Mouse (Mus musculus): Measurements from ENCODE around the gene Dusp7. TPM values are rescaled to one million over a fixed set of nuclear protein-coding genes. Genes with fewer than 3 reads are reported as not detected.

The Dusp7 gene
- 53.7 and 58.9 TPM in 2 replicates for polyA plus RNA-seq (2016; fragmentation: Nextera tagmentation; extraction: Ambion mirVana)

DNA sequence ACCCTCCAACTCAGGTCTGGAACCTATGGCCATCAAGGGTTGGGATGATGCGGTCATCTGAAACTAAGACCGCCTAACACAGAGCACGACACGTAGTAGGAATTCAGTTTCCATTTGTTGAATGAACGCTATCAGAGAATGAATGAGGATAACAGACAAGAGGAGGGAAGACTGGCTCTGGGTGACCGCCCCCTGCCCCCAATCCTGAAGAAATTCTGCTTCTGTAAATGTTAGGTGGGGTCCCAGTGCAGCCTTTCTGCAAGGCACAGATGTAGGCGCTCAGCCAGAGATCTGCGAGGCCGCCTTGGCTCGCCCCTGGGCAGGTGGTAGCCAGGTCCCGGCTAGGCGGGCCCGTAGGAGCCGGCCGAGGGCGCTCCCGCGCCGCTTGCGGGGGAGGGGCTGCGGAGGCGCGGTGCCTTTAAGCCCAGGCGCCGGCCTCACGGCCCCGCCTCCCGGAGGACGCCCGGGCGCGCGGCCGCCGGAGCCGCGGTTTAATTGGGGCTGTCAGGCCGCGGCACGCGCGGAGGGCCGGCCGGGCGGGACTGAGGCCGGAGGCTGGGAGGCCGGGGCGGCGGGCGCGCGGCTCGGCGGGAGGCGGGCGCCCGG lies at the start of gene Dusp7:
Gene Dusp7 (plus strand): TSS at position 521 of the 606 bp plus-strand sequence.
- H3K9ac ChIP-seq (replicated peaks) = peak within 1 kb of the TSS; percentile 98
- WGBS = under 1% methylated on average over 53 of the region's 57 CpGs
- H3K9me3 ChIP-seq = no peaks in the 10 kb centered on the region
- H3K36me3 ChIP-seq = peaks cover 29% of the 10 kb centered on the region
- H3K27me3 ChIP-seq = no peaks in the 10 kb centered on the region
- H3K4me2 ChIP-seq = peak within 1 kb of the TSS; percentile 96
- ATAC-seq (ENCODE audit: insufficient number of reproducible peaks, insufficient read depth, low FRiP score, low TSS enrichment, low read depth) = peak; percentile 50
- peak within 1 kb of the TSS; percentile 99 for H3K4me3 ChIP-seq (replicated peaks)
- H3K27ac ChIP-seq = peak within 1 kb of the TSS; percentile 99
- peaks cover 58% of the 10 kb centered on the region for H3K4me1 ChIP-seq (replicated peaks)

DNA sequence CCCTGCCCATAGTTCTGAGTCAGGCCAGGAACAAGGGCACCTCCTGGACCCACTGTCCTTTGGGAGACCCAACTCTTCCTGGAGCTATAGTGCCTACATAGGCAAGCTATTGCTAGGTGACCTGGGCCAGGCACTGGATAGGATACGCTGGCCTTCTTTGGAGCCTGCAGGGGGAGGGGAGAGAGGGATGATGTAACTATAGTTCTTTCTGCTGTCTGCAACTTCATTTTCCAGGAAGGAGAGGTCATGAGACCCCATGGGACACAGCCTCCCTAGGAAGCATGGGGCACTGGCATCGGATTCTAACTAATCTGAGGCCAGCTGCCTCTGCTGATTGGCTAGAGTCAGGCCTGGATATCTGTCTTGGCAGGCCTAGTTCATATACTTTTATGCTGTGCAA lies 49.3 kb upstream of the Dusp7 start:
- Histone ChIP-seq H3K36me3 (no peaks in the 10 kb centered on the region; the same call in 1 of the 2 replicates), H3K9ac (replicated peaks) (no peak overlapping the region), H3K4me1 (replicated peaks) (peaks cover 50% of the 10 kb centered on the region), H3K27me3 (no peaks in the 10 kb centered on the region), H3K4me2 (no peak overlapping the region), H3K4me3 (replicated peaks) (no peak overlapping the region), H3K27ac (peak overlapping the region; percentile 36; the same call in 1 of the 2 replicates), H3K9me3 (no peaks in the 10 kb centered on the region)
- WGBS = 64% methylated on average over 2 of the region's 2 CpGs
- ATAC-seq (ENCODE audit: insufficient number of reproducible peaks, insufficient read depth, low FRiP score, low TSS enrichment, low read depth) = no peak

- no peak for ATAC-seq (ENCODE audit: insufficient number of reproducible peaks, insufficient read depth, low FRiP score, low TSS enrichment, low read depth)
- Histone ChIP-seq H3K4me3 (replicated peaks) (no peak overlapping the region), H3K27me3 (no peaks in the 10 kb centered on the region), H3K27ac (peak overlapping the region; percentile 77), H3K4me2 (no peak overlapping the region), H3K4me1 (replicated peaks) (peaks cover 60% of the 10 kb centered on the region), H3K9ac (replicated peaks) (no peak overlapping the region), H3K36me3 (no peaks in the 10 kb centered on the region), H3K9me3 (no peaks in the 10 kb centered on the region)
- 79% methylated on average over 3 of the region's 3 CpGs for WGBS
Observed at GRCm38 (mm10) chr9:106322497-106322896, 45.9 kb upstream of the Dusp7 start.

DNA sequence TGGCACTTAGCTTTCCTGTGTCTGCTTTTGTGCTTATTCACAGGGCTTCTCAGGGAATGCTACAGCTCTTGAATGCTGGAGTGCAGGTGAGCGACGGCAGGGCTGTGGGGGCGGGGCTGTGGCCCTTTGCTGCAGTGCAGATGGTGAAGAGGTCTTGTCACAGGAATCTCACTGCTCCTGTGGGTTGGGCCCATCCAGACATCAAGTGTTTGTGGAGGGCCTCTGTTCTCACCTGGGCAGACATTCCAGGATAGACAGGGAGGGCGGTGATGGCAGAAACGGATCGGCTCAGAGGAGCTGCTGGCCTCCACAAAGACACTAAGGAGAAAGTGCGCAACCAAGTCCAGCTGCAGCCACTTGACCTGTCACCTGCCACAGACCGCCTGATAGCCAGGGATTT lies 42.2 kb upstream of the Dusp7 start:
- Histone ChIP-seq H3K4me2 (no peak overlapping the region), H3K9me3 (no peaks in the 10 kb centered on the region), H3K36me3 (0 out of 2 replicates have a peak, but pooled peaks cover 6% of the 10 kb centered on the region), H3K4me1 (replicated peaks) (peaks cover 73% of the 10 kb centered on the region), H3K27me3 (no peaks in the 10 kb centered on the region), H3K9ac (replicated peaks) (no peak overlapping the region), H3K27ac (peak overlapping the region; percentile 36; the same call in 1 of the 2 replicates), H3K4me3 (replicated peaks) (no peak overlapping the region)
- WGBS = 56% methylated on average over 8 of the region's 8 CpGs
- ATAC-seq (ENCODE audit: insufficient number of reproducible peaks, insufficient read depth, low FRiP score, low TSS enrichment, low read depth) = no peak

- Histone ChIP-seq H3K27me3 (no peaks in the 10 kb centered on the region), H3K9ac (replicated peaks) (no peak overlapping the region), H3K27ac (no peak overlapping the region), H3K36me3 (0 out of 2 replicates have a peak, but pooled peaks cover 6% of the 10 kb centered on the region), H3K9me3 (no peaks in the 10 kb centered on the region), H3K4me2 (no peak overlapping the region), H3K4me1 (replicated peaks) (peaks cover 73% of the 10 kb centered on the region), H3K4me3 (replicated peaks) (no peak overlapping the region)
- ATAC-seq (ENCODE audit: insufficient number of reproducible peaks, insufficient read depth, low FRiP score, low TSS enrichment, low read depth) = no peak
- 86% methylated on average over 8 of the region's 8 CpGs for WGBS
Observed at GRCm38 (mm10) chr9:106327125-106327809, 41.2 kb upstream of the Dusp7 start.

- WGBS = 79% methylated on average over 7 of the region's 7 CpGs
- Histone ChIP-seq H3K27me3 (no peaks in the 10 kb centered on the region), H3K4me2 (no peak overlapping the region), H3K27ac (peak overlapping the region; percentile 91), H3K4me1 (replicated peaks) (peaks cover 66% of the 10 kb centered on the region), H3K9ac (replicated peaks) (no peak overlapping the region), H3K36me3 (0 out of 2 replicates have a peak, but pooled peaks cover 6% of the 10 kb centered on the region), H3K4me3 (replicated peaks) (no peak overlapping the region), H3K9me3 (no peaks in the 10 kb centered on the region)
- no peak; the same call in 1 of the 2 replicates for ATAC-seq (ENCODE audit: insufficient number of reproducible peaks, insufficient read depth, low FRiP score, low TSS enrichment, low read depth)
Observed at GRCm38 (mm10) chr9:106328068-106328610, 40.3 kb upstream of the Dusp7 start.

GRCm38 (mm10) chr9:106328772-106329511 lies 39.5 kb upstream of the Dusp7 start:
- peak; percentile 57 for ATAC-seq (ENCODE audit: insufficient number of reproducible peaks, insufficient read depth, low FRiP score, low TSS enrichment, low read depth)
- H3K9ac ChIP-seq (replicated peaks) = no peak overlapping the region

DNA sequence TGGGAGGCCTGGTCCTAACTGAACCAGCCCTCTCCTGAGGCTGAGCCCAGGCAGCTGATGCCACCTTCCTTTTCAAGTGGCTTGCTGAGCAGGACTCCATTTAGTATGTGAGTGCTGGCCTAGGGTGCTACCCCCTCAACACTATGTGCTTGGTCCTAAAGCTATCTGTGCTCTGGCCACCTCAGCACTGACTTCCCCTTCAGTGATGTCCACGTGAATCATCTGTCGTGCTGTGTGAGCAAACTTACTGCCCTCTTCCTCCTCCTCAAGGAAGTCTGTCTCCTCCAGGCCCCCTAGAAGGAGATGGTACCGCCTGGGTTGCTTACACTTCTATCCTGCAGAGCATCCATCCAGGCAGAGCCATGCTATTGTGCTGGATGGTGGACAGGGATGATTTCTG lies 35.7 kb upstream of the Dusp7 start:
- Histone ChIP-seq H3K27me3 (no peaks in the 10 kb centered on the region), H3K4me3 (replicated peaks) (no peak overlapping the region), H3K36me3 (0 out of 2 replicates have a peak, but pooled peaks cover 6% of the 10 kb centered on the region), H3K4me1 (replicated peaks) (peaks cover 50% of the 10 kb centered on the region), H3K9me3 (no peaks in the 10 kb centered on the region), H3K27ac (peak overlapping the region; percentile 41; the same call in 1 of the 2 replicates), H3K9ac (replicated peaks) (no peak overlapping the region), H3K4me2 (no peak overlapping the region)
- ATAC-seq (ENCODE audit: insufficient number of reproducible peaks, insufficient read depth, low FRiP score, low TSS enrichment, low read depth) = no peak
- 81% methylated on average over 3 of the region's 3 CpGs for WGBS

More at GRCm38 (mm10) chr9:106328772-106329511, 39.5 kb upstream of the Dusp7 start:
- no peaks in the 10 kb centered on the region for H3K9me3 ChIP-seq
- 0 out of 2 replicates have a peak, but pooled peaks cover 6% of the 10 kb centered on the region for H3K36me3 ChIP-seq
- H3K4me1 ChIP-seq (replicated peaks) = peaks cover 59% of the 10 kb centered on the region
- no peaks in the 10 kb centered on the region for H3K27me3 ChIP-seq
- WGBS = 57% methylated on average over 5 of the region's 5 CpGs
- no peak overlapping the region for H3K4me2 ChIP-seq
- peak overlapping the region; percentile 91 for H3K27ac ChIP-seq
- H3K4me3 ChIP-seq (replicated peaks) = no peak overlapping the region

DNA sequence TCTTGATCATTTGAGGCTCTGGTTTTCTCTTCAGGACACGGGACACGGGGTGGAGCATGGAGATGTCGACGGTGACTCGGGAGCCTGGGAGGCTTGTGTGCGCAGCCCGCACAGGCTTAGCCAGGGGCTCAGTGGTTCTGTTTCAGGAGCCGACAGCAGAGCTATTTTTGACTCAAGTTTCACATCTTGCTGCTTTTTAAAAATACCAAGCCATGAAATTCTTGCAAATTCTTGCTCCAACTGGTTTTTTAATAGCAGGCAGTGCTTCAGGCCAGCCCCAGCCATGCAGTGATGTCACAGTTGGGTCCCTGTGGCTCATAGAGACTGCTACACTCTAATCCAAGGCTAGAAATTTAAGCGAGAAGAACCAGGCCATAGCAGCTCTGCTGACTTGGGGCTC lies 30.8 kb upstream of the Dusp7 start:
- Histone ChIP-seq H3K36me3 (no peaks in the 10 kb centered on the region), H3K4me3 (replicated peaks) (no peak overlapping the region), H3K27ac (peak overlapping the region; percentile 97), H3K9me3 (no peaks in the 10 kb centered on the region), H3K27me3 (no peaks in the 10 kb centered on the region), H3K4me2 (no peak overlapping the region), H3K9ac (replicated peaks) (no peak overlapping the region), H3K4me1 (replicated peaks) (peaks cover 61% of the 10 kb centered on the region)
- 52% methylated on average over 9 of the region's 9 CpGs for WGBS
- peak; percentile 44; the same call in 1 of the 2 replicates for ATAC-seq (ENCODE audit: insufficient number of reproducible peaks, insufficient read depth, low FRiP score, low TSS enrichment, low read depth)

DNA sequence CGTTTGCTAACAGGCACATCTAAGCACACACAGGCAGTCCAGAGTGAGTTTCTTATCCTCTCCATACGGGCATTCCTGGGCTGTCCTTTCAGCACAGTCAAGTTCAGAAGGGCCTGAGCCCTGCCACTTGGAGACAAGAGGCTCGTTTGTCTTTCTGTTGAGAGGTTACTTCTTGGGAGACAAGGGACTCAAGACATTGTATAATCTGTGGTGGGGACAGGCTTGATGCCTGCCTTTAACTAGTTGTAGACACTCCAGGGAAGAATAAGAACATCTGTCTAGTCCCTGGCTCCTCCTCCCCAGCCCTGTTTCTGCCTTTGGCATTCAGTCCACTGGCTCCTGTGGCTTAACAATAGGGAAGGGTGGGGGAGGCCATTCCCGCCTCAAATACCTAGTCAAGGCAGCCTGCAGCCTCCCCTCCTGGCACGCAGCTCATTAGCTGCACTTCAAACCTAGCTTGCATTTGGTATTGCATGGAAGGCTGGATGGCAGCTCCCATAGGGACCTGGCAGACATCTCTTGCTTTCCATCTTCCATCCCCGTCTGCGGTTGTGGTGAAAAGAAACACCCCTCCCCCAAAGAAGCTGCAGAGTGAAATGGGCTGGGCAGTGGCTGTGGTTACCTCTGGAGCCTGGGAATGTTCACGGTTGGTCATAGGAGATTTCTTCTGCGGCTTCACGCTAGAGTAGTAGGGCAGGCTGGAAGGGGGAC lies 29.8 kb upstream of the Dusp7 start:
- H3K27me3 ChIP-seq = no peaks in the 10 kb centered on the region
- H3K36me3 ChIP-seq = no peaks in the 10 kb centered on the region
- peak overlapping the region; percentile 38; the same call in 1 of the 2 replicates for H3K9ac ChIP-seq (replicated peaks)
- no peak for ATAC-seq (ENCODE audit: insufficient number of reproducible peaks, insufficient read depth, low FRiP score, low TSS enrichment, low read depth)
- no peaks in the 10 kb centered on the region for H3K9me3 ChIP-seq
- 0 out of 2 replicates have a peak overlapping the region, but pooled peaks have one; percentile 13 for H3K4me2 ChIP-seq
- H3K4me3 ChIP-seq (replicated peaks) = no peak overlapping the region
- WGBS = 10% methylated on average over 10 of the region's 10 CpGs
- peaks cover 65% of the 10 kb centered on the region for H3K4me1 ChIP-seq (replicated peaks)
- peak overlapping the region; percentile 97 for H3K27ac ChIP-seq

Data from limb, embryonic 12.5 days (tissue).